In the genomic region with DNA sequence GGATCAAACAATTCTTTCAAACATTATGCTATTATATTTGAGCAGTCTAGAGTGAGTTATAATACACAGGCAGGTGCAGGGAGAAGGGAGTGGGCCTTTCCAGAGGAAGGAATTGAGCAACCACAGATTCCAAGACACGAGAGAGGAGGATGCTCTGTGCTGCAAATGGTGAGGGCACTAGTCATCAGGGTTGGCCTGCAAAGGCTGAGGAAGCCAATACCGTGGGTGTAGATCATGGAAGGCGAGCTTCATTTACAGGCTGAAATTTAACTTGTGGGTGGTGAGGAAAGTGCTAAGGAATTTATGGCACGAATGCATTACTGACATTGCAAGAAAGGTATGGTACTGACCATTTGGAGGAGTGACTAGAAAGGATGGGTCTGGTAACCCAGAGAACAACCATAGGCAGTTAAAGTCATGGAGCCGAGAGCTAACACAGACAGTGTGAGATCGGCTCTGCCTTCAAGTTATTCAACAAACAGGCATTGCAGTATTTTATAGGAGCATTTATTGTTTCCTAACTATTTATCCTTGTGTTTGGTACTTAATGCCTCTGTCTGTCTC, we compare ENCODE assay signal across 28 mouse cellular contexts. TPM values are rescaled to one million over a fixed set of nuclear protein-coding genes. Genes with fewer than 3 reads are reported as not detected.
DNase-seq lines count a peak whose midpoint lies in the region; ATAC-seq and TF ChIP-seq lines count a peak whose summit lies in the region.
"Had no signal": no experiment of that assay in that cellular context is flagged by ENCODE, and none has a peak within 500 bp of the region (broad histone marks: within the 10 kb centered on the region; RNA-seq: fewer than 3 reads in every experiment).

No protein-coding gene starts in this region.

- peak; percentile 75 for DNase-seq in 3T3-L1 (ENCODE audit: low read depth, low spot score)
- peak; percentile 69 for DNase-seq in Muller cell, postnatal 12 days (ENCODE audit: inconsistent ontology term)
- DNase-seq in adipocyte (ENCODE audit: low spot score): peak; percentile 2
- no peak for DNase-seq in forebrain, postnatal 0 days
- no peak for DNase-seq in adrenal gland, postnatal 10 days
- no peak for DNase-seq in testis, postnatal 10 days (ENCODE audit: low spot score)
- DNase-seq: adrenal gland, adult 8-10 months; adrenal gland, postnatal 36 days; cerebellum, adult 18-20 months; cerebellum, adult 9-10 months; cerebellum, postnatal 14 days; gastrocnemius, adult 2 months; gastrocnemius, postnatal 14 days; heart, adult 11 months had no signal

- no peak overlapping the region for H3K4me3 ChIP-seq in forebrain, postnatal 0 days (ENCODE audit: low read depth, low read length)
- no peak overlapping the region for H3K4me3 ChIP-seq in kidney, embryonic 16.5 days (ENCODE audit: low read length)
- H3K4me3 ChIP-seq: embryonic facial prominence, embryonic 12.5 days; embryonic facial prominence, embryonic 15.5 days; erythroblast, embryonic 14.5 days; forebrain, embryonic 12.5 days; forebrain, embryonic 15.5 days; gastrocnemius, adult 2 months; hindbrain, embryonic 12.5 days; hindbrain, embryonic 15.5 days had no signal

- no peaks in the 10 kb centered on the region for H3K9me3 ChIP-seq in forebrain, postnatal 0 days (ENCODE audit: low read length)
- H3K9me3 ChIP-seq in kidney, embryonic 16.5 days (ENCODE audit: low read length): no peaks in the 10 kb centered on the region
- H3K9me3 ChIP-seq: embryonic facial prominence, embryonic 12.5 days; embryonic facial prominence, embryonic 15.5 days; forebrain, embryonic 12.5 days; forebrain, embryonic 15.5 days; G1E; hindbrain, embryonic 12.5 days; hindbrain, embryonic 15.5 days had no signal

- H3K36me3 ChIP-seq in forebrain, postnatal 0 days (ENCODE audit: insufficient read depth): no peaks in the 10 kb centered on the region
- H3K36me3 ChIP-seq in kidney, embryonic 16.5 days (ENCODE audit: insufficient read depth, low read length): no peaks in the 10 kb centered on the region
- H3K36me3 ChIP-seq: embryonic facial prominence, embryonic 12.5 days; embryonic facial prominence, embryonic 15.5 days; forebrain, embryonic 12.5 days; forebrain, embryonic 15.5 days; G1E; hindbrain, embryonic 12.5 days; hindbrain, embryonic 15.5 days had no signal

- H3K27ac ChIP-seq in forebrain, postnatal 0 days (ENCODE audit: low read depth, low read length): no peak overlapping the region
- no peak overlapping the region for H3K27ac ChIP-seq in kidney, embryonic 16.5 days (ENCODE audit: low read length)
- H3K27ac ChIP-seq: embryonic facial prominence, embryonic 12.5 days; embryonic facial prominence, embryonic 15.5 days; forebrain, embryonic 12.5 days; forebrain, embryonic 15.5 days; gastrocnemius, adult 2 months; hindbrain, embryonic 12.5 days; hindbrain, embryonic 15.5 days had no signal

- no peak overlapping the region for H3K4me2 ChIP-seq in forebrain, postnatal 0 days (ENCODE audit: low read depth)
- no peak overlapping the region for H3K4me2 ChIP-seq in kidney, embryonic 16.5 days (replicated peaks; ENCODE audit: low read depth, low read length)
- H3K4me2 ChIP-seq: embryonic facial prominence, embryonic 12.5 days; embryonic facial prominence, embryonic 15.5 days; forebrain, embryonic 12.5 days; forebrain, embryonic 15.5 days; heart, embryonic 11.5 days; hindbrain, embryonic 12.5 days; hindbrain, embryonic 15.5 days had no signal

- no peaks in the 10 kb centered on the region for H3K27me3 ChIP-seq in forebrain, postnatal 0 days (ENCODE audit: insufficient read depth, low read length)
- H3K27me3 ChIP-seq in kidney, embryonic 16.5 days (ENCODE audit: insufficient read depth, low read length): no peaks in the 10 kb centered on the region
- H3K27me3 ChIP-seq: CH12.LX; embryonic facial prominence, embryonic 12.5 days; embryonic facial prominence, embryonic 15.5 days; forebrain, embryonic 12.5 days; forebrain, embryonic 15.5 days; hindbrain, embryonic 12.5 days; hindbrain, embryonic 15.5 days had no signal

- H3K9ac ChIP-seq in forebrain, postnatal 0 days: no peak overlapping the region
- no peak overlapping the region for H3K9ac ChIP-seq in kidney, embryonic 16.5 days (replicated peaks; ENCODE audit: low read length)
- H3K9ac ChIP-seq: embryonic facial prominence, embryonic 12.5 days; embryonic facial prominence, embryonic 15.5 days; forebrain, embryonic 12.5 days; forebrain, embryonic 15.5 days; hindbrain, embryonic 12.5 days; hindbrain, embryonic 15.5 days had no signal

- TF ChIP-seq CTCF in forebrain, postnatal 0 days (IDR thresholded peaks at IDR 0.05; ENCODE audit: low read depth): no peak

- no peaks in the 10 kb centered on the region for H3K4me1 ChIP-seq in forebrain, postnatal 0 days (ENCODE audit: insufficient read depth)
- H3K4me1 ChIP-seq in kidney, embryonic 16.5 days (ENCODE audit: insufficient read depth, low read length): 0 out of 2 replicates have a peak, but pooled peaks cover 2% of the 10 kb centered on the region
- H3K4me1 ChIP-seq: embryonic facial prominence, embryonic 12.5 days; embryonic facial prominence, embryonic 15.5 days; forebrain, embryonic 12.5 days; forebrain, embryonic 15.5 days; hindbrain, embryonic 12.5 days; hindbrain, embryonic 15.5 days had no signal

- WGBS in forebrain, postnatal 0 days: 88% methylated on average over 6 of the region's 6 CpGs
- 74% methylated on average over 6 of the region's 6 CpGs for WGBS in kidney, embryonic 16.5 days

- no peak for ATAC-seq in forebrain, postnatal 0 days
- no peak for ATAC-seq in kidney, embryonic 16.5 days (ENCODE audit: low FRiP score, low TSS enrichment)
- ATAC-seq: forebrain, embryonic 15.5 days; intestine, postnatal 0 days had no signal

RNA-seq across cellular contexts. Expression of a gene that starts 15.6 kb away (rescaled TPM):
- 11.5 and 15.9 TPM in 2 replicates for total RNA-seq in forebrain, postnatal 0 days (2014; rRNA removed)
- polyA plus RNA-seq in forebrain, postnatal 0 days (2015; fragmentation: Nextera tagmentation; extraction: Ambion mirVana): 19.5 and 22.4 TPM in 2 replicates
- total RNA-seq in adrenal gland, postnatal 10 days (2021): 10 to 100 TPM; 60.7 to 82.4 TPM
- polyA plus RNA-seq in kidney, embryonic 16.5 days (2015; fragmentation: Nextera tagmentation; extraction: Ambion mirVana): 112 and 114 TPM in 2 replicates
- total RNA-seq: common myeloid progenitor, adult 5-6 weeks; hematopoietic stem cell, adult 5-6 weeks had no signal
- polyA plus RNA-seq: G1E had no signal

Comparison
In these comparisons a context has a peak if more than half of its experiments do, and no peak if none do; other contexts are left out.
1. DNase-seq: peak in 3T3-L1 (single experiment), Muller cell, postnatal 12 days (single experiment) and adipocyte (single experiment); none in forebrain, postnatal 0 days (single experiment), adrenal gland, postnatal 10 days (single experiment) and testis, postnatal 10 days (single experiment).